Mouse (Mus musculus) myocyte (in vitro differentiated cells): ENCODE results near the gene Syn3. TPM values are rescaled to one million over a fixed set of nuclear protein-coding genes. Genes with fewer than 3 reads are reported as not detected.

Source experiments
- H3K27me3 ChIP-seq: one replicate; pipeline ENCODE4 v1.6.1; 2011; ENCODE audit not compliant: control insufficient read depth, insufficient read depth, insufficient read length
- H3K36me3 ChIP-seq: one replicate; pipeline ENCODE4 v1.6.1; 2011; ENCODE audit not compliant: control insufficient read depth, insufficient read depth
- H3K4me2 ChIP-seq: one replicate; pipeline ENCODE4 v1.6.1; 2011; ENCODE audit warnings: low read depth, control low read depth
- H3K4me3 ChIP-seq: one replicate; pipeline ENCODE4 v1.5.1; 2011; ENCODE audit warnings: mild to moderate bottlenecking, control low read depth, moderate library complexity
- H3K79me2 ChIP-seq: one replicate; pipeline ENCODE4 v1.6.1; 2011; ENCODE audit not compliant: control insufficient read depth, insufficient read depth
- H3ac ChIP-seq: one replicate; pipeline ENCODE4 v1.6.1; 2011; ENCODE audit not compliant: control insufficient read depth, insufficient read length
- CEBPB ChIP-seq: IDR thresholded peaks from 2 replicates; pipeline ENCODE4 v1.6.1; 2011; ENCODE audit warnings: mild to moderate bottlenecking, moderate library complexity; ENCODE audit not compliant: poor library complexity, insufficient read depth, severe bottlenecking
- E2F4 ChIP-seq: IDR thresholded peaks from one replicate; pipeline ENCODE4 v1.6.1; 2011; ENCODE audit warnings: mild to moderate bottlenecking, control low read depth, moderate library complexity; ENCODE audit not compliant: insufficient read depth
- MAX ChIP-seq: IDR thresholded peaks from one replicate; pipeline ENCODE4 v1.6.1; 2011; ENCODE audit warnings: low read depth, mild to moderate bottlenecking, control low read depth
- MYOD1 ChIP-seq, 3 experiments: IDR thresholded peaks; one replicate each; pipeline ENCODE4 v1.6.1; 2011; ENCODE audit warnings: control low read depth in 2 of 3, low read depth in 2 of 3, mild to moderate bottlenecking in 2 of 3, moderate library complexity in 1 of 3; ENCODE audit not compliant: insufficient read length in 2 of 3, control insufficient read depth in 1 of 3
- MYOG ChIP-seq, 3 experiments: IDR thresholded peaks; one replicate each; pipeline ENCODE4 v1.6.1; 2011; ENCODE audit warnings: control low read depth in 2 of 3, low read depth in 2 of 3, mild to moderate bottlenecking in 2 of 3; ENCODE audit not compliant: insufficient read length in 2 of 3, control insufficient read depth in 1 of 3, insufficient read depth in 1 of 3
- POLR2A ChIP-seq: IDR thresholded peaks from one replicate; pipeline ENCODE4 v1.6.1; 2011; ENCODE audit warnings: low read depth, mild to moderate bottlenecking, control low read depth, moderate library complexity; ENCODE audit not compliant: insufficient read length
- POLR2AphosphoS2 ChIP-seq: IDR thresholded peaks from one replicate; pipeline ENCODE4 v1.6.1; 2011; ENCODE audit warnings: low read depth, control low read depth; ENCODE audit not compliant: insufficient read length
- REST ChIP-seq: IDR thresholded peaks from one replicate; pipeline ENCODE4 v1.6.1; 2011; ENCODE audit warnings: mild to moderate bottlenecking, control low read depth, moderate library complexity; ENCODE audit not compliant: insufficient read depth, insufficient read length
- SRF ChIP-seq: IDR thresholded peaks from one replicate; pipeline ENCODE4 v1.6.1; 2011; ENCODE audit warnings: low read depth; ENCODE audit not compliant: control insufficient read depth, insufficient read length
- TCF12 ChIP-seq: IDR thresholded peaks from one replicate; pipeline ENCODE4 v1.6.1; 2011; ENCODE audit warnings: mild to moderate bottlenecking, control low read depth; ENCODE audit not compliant: poor library complexity, insufficient read depth, severe bottlenecking
- TCF3 ChIP-seq: IDR thresholded peaks from one replicate; pipeline ENCODE4 v1.6.1; 2011; ENCODE audit warnings: low read depth, control low read depth; ENCODE audit not compliant: insufficient read length
- USF1 ChIP-seq: IDR thresholded peaks from one replicate; pipeline ENCODE4 v1.6.1; 2011; ENCODE audit warnings: low read depth, mild to moderate bottlenecking, control low read depth, moderate library complexity
- polyA plus RNA-seq: library from polyadenylated mRNA; unstranded; fragments of >200 nt; fragmentation: generic; extraction: Trizol; gene quantifications from one replicate; pipeline ENCODE4 v1.2.1, GENCODE M21; 2012; ENCODE audit warnings: missing spikeins

The Syn3 gene
- polyA plus RNA-seq, 1 experiment, result 0.08 TPM

DNA sequence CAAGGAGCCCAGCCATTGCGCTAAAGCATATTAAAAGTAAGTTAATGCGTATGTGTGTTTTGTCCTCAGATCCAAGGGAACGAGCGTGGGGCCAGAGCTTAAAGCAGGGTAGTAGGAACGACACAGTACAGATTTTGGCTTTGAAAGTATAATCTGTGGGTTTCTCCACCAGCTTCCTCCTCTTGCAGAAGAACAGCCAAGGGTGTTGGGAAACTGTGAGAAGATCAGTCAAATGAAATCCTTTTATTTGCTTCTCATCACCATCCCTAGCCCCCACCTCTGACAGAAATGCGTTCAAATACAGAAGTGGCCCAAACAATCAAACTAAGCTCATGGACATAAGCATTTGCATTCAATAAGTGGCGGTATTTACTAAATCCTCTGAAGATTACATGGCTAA is 22.0 kb downstream of the Syn3 start:
- no peak for TF ChIP-seq POLR2A
- TF ChIP-seq TCF12, result no peak
- TF ChIP-seq TCF3, result no peak
- no peak for TF ChIP-seq MAX
- TF ChIP-seq POLR2AphosphoS2, result no peak
- no peak for TF ChIP-seq REST
- TF ChIP-seq MYOD1 (IDR thresholded peaks at IDR 0.05; ENCODE audit: control insufficient read depth in 1 of 3, insufficient read length in 2 of 3, low read depth in 2 of 3), result no peak
- TF ChIP-seq E2F4, result no peak
- TF ChIP-seq MYOG (IDR thresholded peaks at IDR 0.05; ENCODE audit: control insufficient read depth in 1 of 3, insufficient read depth in 1 of 3, insufficient read length in 2 of 3, low read depth in 2 of 3), result no peak
- TF ChIP-seq USF1, result no peak
- TF ChIP-seq CEBPB, result no peak
- TF ChIP-seq SRF, result no peak
- H3K4me3 ChIP-seq, result no peak overlapping the region
- H3K4me2 ChIP-seq, result no peak overlapping the region
- no peaks in the 10 kb centered on the region for H3K36me3 ChIP-seq
- no peak overlapping the region for H3ac ChIP-seq
- no peaks in the 10 kb centered on the region for H3K79me2 ChIP-seq
- H3K27me3 ChIP-seq, result peaks cover 37% of the 10 kb centered on the region

- no peak overlapping the region for H3ac ChIP-seq
- H3K4me2 ChIP-seq, result no peak overlapping the region
- H3K79me2 ChIP-seq, result no peaks in the 10 kb centered on the region
- H3K27me3 ChIP-seq, result peaks cover 35% of the 10 kb centered on the region
- TF ChIP-seq POLR2A (no peak), MAX (no peak), REST (no peak), MYOD1 (IDR thresholded peaks at IDR 0.05; ENCODE audit: control insufficient read depth in 1 of 3, insufficient read length in 2 of 3, low read depth in 2 of 3) (no peak), SRF (no peak), TCF12 (no peak), CEBPB (no peak), E2F4 (no peak), POLR2AphosphoS2 (no peak), USF1 (no peak), MYOG (IDR thresholded peaks at IDR 0.05; ENCODE audit: control insufficient read depth in 1 of 3, insufficient read depth in 1 of 3, insufficient read length in 2 of 3, low read depth in 2 of 3) (no peak), TCF3 (no peak)
- H3K4me3 ChIP-seq, result no peak overlapping the region
- no peaks in the 10 kb centered on the region for H3K36me3 ChIP-seq
Measured at GRCm38 (mm10) chr10:86475270-86475669, 23.4 kb downstream of the Syn3 start.

- no peaks in the 10 kb centered on the region for H3K36me3 ChIP-seq
- no peaks in the 10 kb centered on the region for H3K79me2 ChIP-seq
- no peak for TF ChIP-seq REST
- no peak for TF ChIP-seq E2F4
- no peak for TF ChIP-seq CEBPB
- no peak for TF ChIP-seq MYOD1 (IDR thresholded peaks at IDR 0.05; ENCODE audit: control insufficient read depth in 1 of 3, insufficient read length in 2 of 3, low read depth in 2 of 3)
- no peak for TF ChIP-seq SRF
- TF ChIP-seq POLR2AphosphoS2, result no peak
- no peak for TF ChIP-seq TCF3
- no peak for TF ChIP-seq USF1
- TF ChIP-seq TCF12, result no peak
- TF ChIP-seq MAX, result no peak
- no peak for TF ChIP-seq MYOG (IDR thresholded peaks at IDR 0.05; ENCODE audit: control insufficient read depth in 1 of 3, insufficient read depth in 1 of 3, insufficient read length in 2 of 3, low read depth in 2 of 3)
- no peak for TF ChIP-seq POLR2A
- H3K4me3 ChIP-seq, result no peak overlapping the region
- peaks cover 35% of the 10 kb centered on the region for H3K27me3 ChIP-seq
- H3K4me2 ChIP-seq, result no peak overlapping the region
- no peak overlapping the region for H3ac ChIP-seq
Measured at GRCm38 (mm10) chr10:86474176-86475154, 24.2 kb downstream of the Syn3 start.

DNA sequence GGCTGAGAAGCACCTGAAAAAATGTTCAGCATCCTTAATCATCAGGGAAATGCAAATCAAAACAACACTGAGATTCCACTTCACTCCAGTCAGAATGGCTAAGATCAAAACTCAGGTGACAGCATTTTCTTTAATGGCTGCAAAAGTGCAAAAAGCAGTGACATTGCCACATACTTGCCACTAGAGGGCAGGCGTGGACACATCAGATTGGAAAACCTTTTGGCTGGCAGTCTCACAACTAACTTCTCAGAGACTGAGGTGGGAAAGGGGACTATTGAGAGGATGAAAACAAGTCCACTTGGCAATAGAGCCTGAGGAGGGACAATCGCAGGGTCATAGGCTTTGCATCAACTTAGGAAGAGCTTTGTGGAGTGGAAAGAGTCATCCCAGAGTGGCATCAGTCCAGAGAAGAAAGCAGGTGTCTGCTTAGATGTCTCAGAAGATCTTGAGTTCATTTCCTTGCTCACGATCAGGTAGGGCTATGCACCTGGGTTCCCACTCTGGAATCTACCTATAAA is 25.0 kb downstream of the Syn3 start:
- Histone ChIP-seq H3K4me3 (no peak overlapping the region), H3K27me3 (peaks cover 40% of the 10 kb centered on the region), H3K36me3 (no peaks in the 10 kb centered on the region), H3K4me2 (no peak overlapping the region), H3K79me2 (no peaks in the 10 kb centered on the region), H3ac (no peak overlapping the region)
- TF ChIP-seq REST (no peak), MAX (no peak), CEBPB (no peak), MYOG (IDR thresholded peaks at IDR 0.05; ENCODE audit: control insufficient read depth in 1 of 3, insufficient read depth in 1 of 3, insufficient read length in 2 of 3, low read depth in 2 of 3) (no peak), TCF3 (no peak), SRF (no peak), MYOD1 (IDR thresholded peaks at IDR 0.05; ENCODE audit: control insufficient read depth in 1 of 3, insufficient read length in 2 of 3, low read depth in 2 of 3) (no peak), USF1 (no peak), E2F4 (no peak), TCF12 (no peak), POLR2A (no peak)
